Mouse (Mus musculus) kidney, postnatal 25 days (tissue): ENCODE results near the gene Srrm3.

ENCODE experiments used
- DNase-seq, 2 experiments: peaks; one replicate each; pipeline ENCODE4 v3.0.0; 2021; ENCODE audit warnings: mixed read lengths in 2 of 2

Srrm3 gene

DNA sequence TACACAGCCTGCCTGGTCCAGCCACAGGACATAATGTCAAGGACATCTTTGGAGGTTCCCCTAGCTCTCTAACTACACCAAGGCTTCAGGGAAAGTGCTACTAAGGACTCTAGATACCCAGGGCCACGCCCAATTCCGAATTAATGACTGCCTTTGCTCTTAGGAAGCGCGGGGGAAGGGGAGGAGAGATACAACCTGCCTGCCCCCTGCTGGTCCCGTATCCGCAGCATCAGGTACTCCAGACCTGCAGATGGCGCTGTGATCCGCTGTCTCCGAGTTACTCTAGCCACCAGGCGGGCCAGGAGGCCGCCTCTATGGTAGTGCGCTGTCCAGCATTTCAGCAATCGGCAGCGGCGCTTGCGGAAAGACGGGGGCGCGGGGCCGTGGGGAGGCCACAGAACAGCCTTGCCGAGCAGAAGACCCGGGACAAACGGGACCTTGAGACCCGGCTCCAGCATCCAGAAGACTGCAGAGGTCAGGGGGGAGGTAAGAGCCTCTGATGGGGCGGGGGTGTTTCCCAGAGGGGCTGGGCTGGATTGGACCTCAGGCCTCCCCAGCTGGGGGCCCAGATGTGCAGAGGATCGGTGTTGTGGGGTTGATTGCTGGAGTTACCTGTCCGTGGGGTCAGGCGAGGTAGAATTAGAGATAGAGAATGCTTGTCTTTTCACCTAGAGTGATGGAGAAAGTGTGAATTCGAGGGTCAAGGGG lies at the start of gene Srrm3:
Gene Srrm3, plus strand, starts transcription at position 336 of the 708 bp plus-strand sequence.
- DNase-seq: peak; percentile 91 to 95

DNA sequence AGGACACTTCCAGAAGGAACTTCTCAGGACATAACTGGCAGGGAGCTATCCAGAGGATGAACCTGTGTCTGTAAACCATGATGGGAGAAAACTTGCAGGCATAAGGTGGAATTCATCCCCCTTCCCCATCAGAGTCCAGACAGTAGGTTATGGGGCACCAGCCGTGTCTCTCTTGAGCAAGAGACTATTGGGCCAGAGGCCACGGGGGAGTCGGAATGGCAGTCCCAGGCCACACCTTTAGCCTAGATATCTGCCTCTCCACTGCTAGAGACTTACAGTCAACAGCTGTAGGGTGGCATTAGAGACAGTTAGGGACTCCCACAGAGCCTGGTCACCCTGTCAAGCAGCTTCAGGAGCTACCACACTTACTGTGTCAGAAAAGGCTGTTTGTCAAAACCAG lies 44.8 kb upstream of the Srrm3 start:
- no peak for DNase-seq

DNA sequence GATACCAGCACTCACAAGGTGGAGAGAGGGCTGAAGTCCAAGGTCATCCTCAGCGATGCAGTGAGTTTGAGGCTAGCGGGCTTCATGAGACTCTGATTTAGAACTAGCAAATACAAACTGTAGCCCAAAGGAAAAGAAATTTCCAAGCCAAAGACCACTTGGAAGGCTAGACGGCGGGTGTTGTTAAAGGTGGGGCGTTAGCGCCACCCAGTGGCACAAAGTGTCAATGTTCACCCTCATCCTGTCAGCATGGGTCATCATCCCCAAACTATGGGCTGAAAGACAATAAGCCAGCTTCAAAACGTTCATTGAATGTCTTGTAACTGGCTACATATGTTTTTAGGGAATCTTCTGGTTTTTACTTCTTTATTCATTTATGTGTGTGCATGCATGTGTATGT lies 43.2 kb upstream of the Srrm3 start:
- peak; percentile 67 to 81 for DNase-seq

GRCm38 (mm10) chr5:135764971-135765370 lies 41.7 kb upstream of the Srrm3 start:
- DNase-seq: no peak

- no peak for DNase-seq
These were observed 34.2 kb upstream of the Srrm3 start for GRCm38 (mm10) chr5:135772519-135772918.

DNA sequence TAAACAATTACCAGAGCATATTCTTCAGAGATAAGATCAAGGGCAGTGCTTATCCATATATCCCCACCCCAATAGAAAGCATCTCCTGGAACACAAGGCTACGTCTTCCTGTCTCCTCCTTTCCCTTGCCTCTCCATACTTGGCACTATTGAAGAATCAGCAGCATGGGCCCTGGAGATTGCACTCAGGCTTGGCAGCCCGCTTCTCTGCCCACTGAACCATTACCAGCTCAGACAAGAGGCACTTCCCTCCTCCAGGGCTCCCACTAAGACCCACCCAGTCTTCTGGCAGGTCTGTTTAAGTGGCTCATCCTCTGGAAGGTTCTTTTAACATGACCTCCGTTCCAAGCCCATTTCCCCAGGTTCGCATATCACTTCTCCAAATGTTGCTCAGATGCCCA lies 30.1 kb upstream of the Srrm3 start:
- peak; percentile 50 to 76 for DNase-seq

- peak in 1 of 2 experiments; percentile 36 for DNase-seq
These were observed 28.8 kb upstream of the Srrm3 start, which contains the start of gene Styxl1 for GRCm38 (mm10) chr5:135777796-135778470. Gene Styxl1, minus strand, starts transcription at chr5:135778385.

DNA sequence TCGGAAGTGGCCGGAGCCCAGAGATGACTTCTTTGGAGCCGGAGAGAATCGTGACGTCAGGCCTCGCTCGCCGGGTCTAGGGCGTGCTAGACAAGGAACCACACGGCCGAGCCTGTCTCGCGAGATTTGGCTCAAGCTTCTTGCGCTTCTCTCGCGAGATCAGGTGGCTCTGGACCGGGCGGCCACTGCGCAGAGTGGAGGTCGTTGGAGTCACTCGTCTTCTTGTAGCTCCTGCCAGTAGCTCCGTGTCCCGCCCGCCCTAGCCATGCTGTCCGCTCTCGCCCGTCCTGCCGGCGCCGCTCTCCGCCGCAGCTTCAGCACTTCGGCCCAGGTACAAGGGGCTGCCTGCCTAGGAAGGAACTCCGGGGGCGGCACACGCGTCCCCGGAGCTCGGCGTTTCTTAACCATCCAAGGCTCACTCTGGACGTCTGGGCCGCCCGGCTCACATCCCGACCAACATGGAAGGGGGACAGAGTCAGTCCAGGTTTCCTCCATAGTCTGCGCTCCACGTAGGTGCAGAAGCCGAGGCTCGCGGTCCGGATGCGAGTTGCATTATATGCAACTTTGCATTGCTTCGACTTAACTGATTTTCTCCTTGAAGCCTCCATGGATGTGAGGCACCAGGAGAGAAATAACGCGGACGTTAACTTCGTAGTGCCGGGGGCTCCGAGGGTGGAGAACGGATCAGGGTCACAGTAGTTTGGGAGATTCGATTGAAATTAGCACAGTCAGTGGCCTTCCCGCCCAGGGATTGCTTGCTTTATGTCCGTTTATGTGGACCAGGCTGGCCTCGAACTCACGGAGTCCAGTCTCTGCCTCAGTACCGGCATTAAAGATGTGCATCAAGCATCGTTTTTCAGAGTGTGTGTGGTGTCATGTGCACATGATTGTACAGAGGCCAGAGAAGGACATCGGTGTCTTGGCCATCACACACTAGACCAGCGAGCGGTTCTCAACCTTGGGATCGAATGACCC lies 27.9 kb upstream of the Srrm3 start, which contains the start of gene Mdh2:
Gene Mdh2, plus strand, starts transcription at position 10 of the 975 bp plus-strand sequence.
- DNase-seq: peak; percentile 100

GRCm38 (mm10) chr5:135780331-135780730 lies 26.4 kb upstream of the Srrm3 start:
- no peak for DNase-seq

GRCm38 (mm10) chr5:135782901-135783300 lies 23.8 kb upstream of the Srrm3 start:
- no peak for DNase-seq

- peak; percentile 81 to 90 for DNase-seq
These were observed 12.5 kb upstream of the Srrm3 start for GRCm38 (mm10) chr5:135793996-135794858.

- no peak for DNase-seq
These were observed 11.9 kb upstream of the Srrm3 start for GRCm38 (mm10) chr5:135794859-135795181.

DNA sequence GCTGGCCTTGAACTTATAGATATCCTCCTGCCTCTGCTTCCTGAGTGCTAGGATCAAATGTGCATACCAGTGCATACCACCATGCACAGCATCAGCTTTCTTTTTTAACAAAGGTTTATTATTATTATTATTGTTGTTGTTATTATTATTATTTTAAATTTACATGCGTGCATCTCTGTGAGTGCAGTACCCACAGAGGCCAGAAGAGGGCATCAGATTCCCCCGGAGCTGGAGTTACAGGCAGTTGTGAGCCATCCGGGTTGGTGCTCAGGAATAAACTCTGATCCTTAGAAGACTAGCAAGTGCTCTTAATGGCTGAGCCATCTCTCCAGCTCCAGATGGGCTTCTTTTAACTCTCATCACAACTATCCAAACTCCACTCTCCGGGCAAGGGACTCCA lies 6.9 kb upstream of the Srrm3 start:
- DNase-seq: peak in 1 of 2 experiments; percentile 20

DNA sequence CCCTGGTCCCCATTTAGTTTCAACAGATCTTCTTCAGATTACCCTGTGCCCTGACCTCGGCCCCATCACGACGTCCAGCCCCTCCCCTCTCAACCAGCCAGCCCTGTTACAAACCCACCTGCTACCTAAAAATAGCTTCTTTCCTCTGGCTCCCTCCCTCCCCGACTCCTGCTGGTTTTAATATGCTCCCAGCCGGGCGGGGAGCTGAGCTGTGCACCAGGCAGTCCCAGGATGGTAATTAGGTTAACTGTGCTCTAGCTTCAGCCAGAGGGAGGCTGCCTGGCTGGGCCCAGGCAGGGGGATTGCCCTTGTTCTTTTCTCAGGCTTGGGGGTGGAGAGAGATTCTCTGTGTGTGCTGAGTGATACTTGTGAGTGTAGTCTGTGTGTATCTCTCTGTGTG lies 5.8 kb upstream of the Srrm3 start:
- no peak for DNase-seq

GRCm38 (mm10) chr5:135802641-135803040 lies 4.0 kb upstream of the Srrm3 start:
- no peak for DNase-seq

GRCm38 (mm10) chr5:135803135-135803534 lies 3.6 kb upstream of the Srrm3 start:
- no peak for DNase-seq

GRCm38 (mm10) chr5:135803676-135804075 lies 3.0 kb upstream of the Srrm3 start:
- DNase-seq: no peak

DNA sequence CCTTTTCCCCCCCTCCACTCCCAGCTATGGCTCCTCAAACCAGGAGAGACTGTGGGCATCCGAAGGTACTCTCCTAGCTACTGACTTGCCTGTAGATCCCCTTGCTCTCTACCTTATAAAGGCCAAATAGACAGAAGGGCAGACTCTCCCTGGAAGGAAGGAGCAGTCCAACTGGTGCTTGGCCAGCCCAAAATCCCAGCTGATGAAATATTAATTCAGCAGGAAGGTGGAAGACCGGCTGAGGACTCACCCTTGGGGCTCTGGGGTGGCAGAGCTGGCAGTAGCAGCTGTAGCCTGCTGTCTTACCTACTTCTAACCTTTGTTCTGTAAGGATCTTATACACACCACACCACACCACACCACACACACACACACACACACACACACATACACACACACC lies 2.0 kb upstream of the Srrm3 start:
- no peak for DNase-seq

- no peak for DNase-seq
These were observed 560 bp downstream of the Srrm3 start for GRCm38 (mm10) chr5:135807263-135807637.

GRCm38 (mm10) chr5:135812991-135813390 lies 6.3 kb downstream of the Srrm3 start:
- DNase-seq: no peak

GRCm38 (mm10) chr5:135818491-135818890 lies 11.8 kb downstream of the Srrm3 start:
- DNase-seq: no peak

- no peak for DNase-seq
These were observed 15.7 kb downstream of the Srrm3 start for GRCm38 (mm10) chr5:135822316-135822944.
